Mouse (Mus musculus): Measurements from ENCODE around the gene Mfsd14a. TPM values are rescaled to one million over a fixed set of nuclear protein-coding genes. Genes with fewer than 3 reads are reported as not detected.

The Mfsd14a gene
- polyA plus RNA-seq, 1 experiment from 2014 or later, result 82.2 TPM

Other genes starting within 250 kb of the Mfsd14a start
- gene Cdc14a, start 238.6 kb downstream of the Mfsd14a start, polyA plus RNA-seq (2016; fragmentation: Nextera tagmentation; extraction: Ambion mirVana), result 19.7 and 19.8 TPM in 2 replicates
- 117 and 118 TPM in 2 replicates for gene Rtca, start 154.5 kb downstream of the Mfsd14a start, polyA plus RNA-seq (2016; fragmentation: Nextera tagmentation; extraction: Ambion mirVana)
- gene Dbt, start 149.6 kb downstream of the Mfsd14a start, polyA plus RNA-seq (2016; fragmentation: Nextera tagmentation; extraction: Ambion mirVana), result 11.4 and 12.4 TPM in 2 replicates
- 0.49 and 0.73 TPM in 2 replicates for gene Lrrc39, start 99.7 kb downstream of the Mfsd14a start, polyA plus RNA-seq (2016; fragmentation: Nextera tagmentation; extraction: Ambion mirVana)
- 42.7 and 43.1 TPM in 2 replicates for gene Sass6, start 67.7 kb downstream of the Mfsd14a start, polyA plus RNA-seq (2016; fragmentation: Nextera tagmentation; extraction: Ambion mirVana)
- 22.5 and 23.7 TPM in 2 replicates for gene Trmt13, start 48.1 kb downstream of the Mfsd14a start, polyA plus RNA-seq (2016; fragmentation: Nextera tagmentation; extraction: Ambion mirVana)
- gene Gm43191, start 18.6 kb upstream of the Mfsd14a start, polyA plus RNA-seq (2016; fragmentation: Nextera tagmentation; extraction: Ambion mirVana), result 0.84 TPM in 1 of 2 replicates, not detected in the other
- gene Slc35a3, start 50.2 kb upstream of the Mfsd14a start, polyA plus RNA-seq (2016; fragmentation: Nextera tagmentation; extraction: Ambion mirVana), result 8.3 and 9.8 TPM in 2 replicates
- 9.9 and 11.0 TPM in 2 replicates for gene Agl, start 145.5 kb upstream of the Mfsd14a start, polyA plus RNA-seq (2016; fragmentation: Nextera tagmentation; extraction: Ambion mirVana)
- 14.7 and 16.3 TPM in 2 replicates for gene Frrs1, start 196.8 kb upstream of the Mfsd14a start, polyA plus RNA-seq (2016; fragmentation: Nextera tagmentation; extraction: Ambion mirVana)

All from forebrain, embryonic 10.5 days (tissue).